Mouse (Mus musculus) testis, postnatal 10 days (tissue): ENCODE data around the gene Smg9.

Source experiments
- DNase-seq: peaks from one replicate; pipeline ENCODE4 v3.0.0; 2021; ENCODE audit warnings: low spot score

The Smg9 gene

DNA sequence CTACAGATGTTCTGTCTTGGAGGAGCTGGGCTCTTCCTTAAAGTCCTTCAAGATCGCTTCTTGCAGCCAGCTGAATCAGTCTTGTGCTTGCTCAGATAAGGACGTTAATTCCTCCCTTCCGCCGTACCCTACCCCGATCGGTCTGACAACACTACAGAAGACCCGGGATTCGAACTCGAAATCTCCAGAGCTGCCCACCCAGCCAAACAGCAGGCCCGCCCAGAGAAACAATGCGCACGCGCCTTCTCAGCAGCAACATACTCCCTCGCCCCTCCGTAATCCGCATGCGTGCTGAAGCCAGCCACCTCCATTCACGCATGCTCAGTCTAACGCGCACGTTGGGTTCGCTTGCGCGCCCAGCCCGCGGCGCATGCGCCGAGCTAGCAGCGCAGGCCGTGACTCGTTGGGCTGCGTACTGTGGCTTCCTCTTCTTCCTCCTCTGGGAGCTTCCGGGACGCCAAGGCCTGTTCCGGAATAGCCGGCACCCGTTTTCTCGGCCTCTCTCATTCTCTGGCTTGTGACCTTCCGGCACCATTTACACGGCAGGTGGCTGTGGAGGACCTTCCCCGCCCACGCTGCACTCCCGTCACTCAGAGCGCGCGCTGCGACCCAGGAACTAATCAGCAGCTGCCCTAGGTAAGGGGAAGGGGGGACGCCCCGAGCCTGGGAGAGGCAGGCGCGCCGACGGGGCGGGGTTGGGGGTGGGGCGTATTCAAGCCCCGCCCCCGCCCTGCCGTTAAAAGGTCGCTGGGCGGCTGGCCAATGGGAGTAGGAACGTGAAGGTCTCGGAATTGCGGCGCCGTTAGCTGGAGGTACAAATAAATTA is at the start of gene Smg9:
Gene Smg9, plus strand, starts transcription at position 364 of the 826 bp plus-strand sequence.
- DNase-seq = peak; percentile 95

DNA sequence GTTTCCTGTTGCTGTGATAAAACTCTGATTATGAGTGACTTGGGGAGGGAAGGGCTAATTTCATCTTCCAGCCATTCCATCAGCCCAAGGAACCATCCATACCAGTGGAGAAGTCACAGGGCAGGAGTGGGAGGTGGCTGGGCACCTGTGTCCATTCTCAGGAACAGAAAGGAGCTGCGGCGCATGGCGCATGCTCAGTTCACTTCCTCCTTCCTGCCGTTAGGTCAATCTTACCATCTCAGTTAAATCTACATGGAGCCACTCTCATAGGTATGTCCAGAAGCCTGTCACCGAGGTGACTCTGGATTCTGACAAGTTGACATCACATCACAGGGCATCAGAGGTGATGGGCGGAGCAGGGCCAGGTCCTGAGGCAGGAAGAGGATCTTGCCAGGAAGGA is 43.8 kb upstream of the Smg9 start:
- no peak for DNase-seq

DNA sequence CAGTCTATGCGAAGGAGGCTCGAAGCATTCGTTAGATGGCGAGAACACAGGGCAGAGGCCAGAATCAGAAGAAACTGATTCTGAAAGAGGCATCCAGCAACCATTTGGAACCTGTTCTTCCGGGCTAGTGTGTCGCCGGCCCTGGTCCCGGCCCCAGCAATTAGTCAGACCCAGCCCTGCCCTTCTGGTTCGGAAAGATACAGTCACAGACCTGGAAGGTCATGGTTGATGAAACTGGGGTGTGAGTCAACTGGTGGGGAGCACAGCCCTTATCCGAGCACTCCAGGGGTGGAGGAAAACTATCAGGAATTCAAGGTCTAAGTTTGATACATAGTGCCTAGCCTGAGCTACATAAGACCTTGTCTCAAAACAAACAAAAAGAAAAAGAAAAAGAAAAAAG is 43.3 kb upstream of the Smg9 start:
- DNase-seq = no peak

DNA sequence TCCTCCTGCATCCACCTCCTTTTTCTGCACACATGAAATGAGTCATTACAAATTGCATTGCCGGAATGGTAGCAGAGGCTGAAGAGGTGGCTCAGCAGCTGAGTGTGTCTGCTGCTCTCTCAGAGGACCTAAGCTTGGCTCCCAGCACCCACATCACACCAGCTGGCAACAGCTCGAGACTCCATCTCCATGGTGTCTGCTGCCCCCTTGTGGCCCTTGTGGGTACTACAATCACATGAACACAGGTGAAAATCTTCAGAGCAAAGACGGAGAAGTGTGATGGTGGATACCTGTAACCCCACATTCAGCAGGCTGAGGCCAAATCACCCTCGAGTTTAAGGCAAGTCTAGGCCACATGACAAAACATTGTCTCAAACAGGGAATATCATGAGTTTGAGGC is 41.5 kb upstream of the Smg9 start:
- DNase-seq = peak; percentile 61

DNA sequence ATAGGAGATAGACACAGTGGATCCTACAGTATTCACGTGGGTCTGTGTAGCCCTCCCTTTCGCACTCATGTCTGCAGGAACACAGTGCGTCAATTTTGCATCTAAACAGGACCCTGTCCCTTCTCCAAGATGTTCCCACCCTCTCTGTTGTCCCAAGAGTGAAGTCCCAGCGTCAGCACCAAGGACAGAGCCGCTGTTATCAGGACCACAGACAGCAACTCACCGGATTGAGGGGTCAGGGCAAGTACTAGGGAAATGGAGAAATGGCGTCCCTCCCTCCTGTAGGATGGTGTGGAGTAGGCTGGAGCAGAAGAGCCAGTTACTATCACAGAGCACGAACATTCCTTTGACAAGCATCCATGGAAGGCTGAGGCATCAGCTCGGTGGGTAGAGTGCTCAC is 40.1 kb upstream of the Smg9 start:
- DNase-seq = peak; percentile 73

DNA sequence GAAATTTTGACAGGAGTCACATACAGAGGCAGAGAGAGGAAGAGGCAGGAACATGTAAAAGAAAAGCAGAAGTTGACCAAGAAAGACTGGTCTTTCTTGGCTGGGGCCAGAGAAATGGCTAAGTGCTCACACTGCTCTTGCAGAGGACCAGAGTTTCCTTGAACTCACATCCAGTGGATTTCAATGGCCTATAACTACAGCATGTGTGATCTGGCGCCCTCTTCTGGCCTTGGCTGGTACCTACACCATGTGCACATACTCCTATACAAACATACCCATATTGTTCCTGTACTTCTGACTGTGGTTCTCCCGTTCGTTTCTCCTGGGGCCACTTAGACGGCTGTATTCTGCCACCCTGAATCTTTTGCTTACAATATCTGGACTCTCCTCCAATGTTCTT is 38.4 kb upstream of the Smg9 start:
- DNase-seq = no peak

DNA sequence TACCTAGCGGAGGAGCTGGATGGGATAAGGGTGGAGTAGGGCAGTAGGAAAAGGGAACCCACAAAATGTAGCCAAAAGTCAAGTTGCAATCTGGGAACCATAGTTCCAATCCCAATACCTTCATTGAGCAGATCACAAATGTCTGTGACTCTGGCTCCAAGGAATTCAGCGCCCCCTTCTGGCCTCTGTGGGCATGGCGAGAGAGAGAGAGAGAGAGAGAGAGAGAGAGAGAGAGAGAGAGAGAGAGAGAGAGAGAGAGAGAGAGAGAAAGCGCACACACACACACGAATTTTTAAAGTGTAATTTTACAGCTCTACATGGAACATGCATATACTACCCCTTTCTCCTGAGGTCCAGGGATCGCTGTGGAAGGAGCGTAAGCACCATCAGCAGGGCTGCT is 36.2 kb upstream of the Smg9 start:
- peak; percentile 65 for DNase-seq

DNA sequence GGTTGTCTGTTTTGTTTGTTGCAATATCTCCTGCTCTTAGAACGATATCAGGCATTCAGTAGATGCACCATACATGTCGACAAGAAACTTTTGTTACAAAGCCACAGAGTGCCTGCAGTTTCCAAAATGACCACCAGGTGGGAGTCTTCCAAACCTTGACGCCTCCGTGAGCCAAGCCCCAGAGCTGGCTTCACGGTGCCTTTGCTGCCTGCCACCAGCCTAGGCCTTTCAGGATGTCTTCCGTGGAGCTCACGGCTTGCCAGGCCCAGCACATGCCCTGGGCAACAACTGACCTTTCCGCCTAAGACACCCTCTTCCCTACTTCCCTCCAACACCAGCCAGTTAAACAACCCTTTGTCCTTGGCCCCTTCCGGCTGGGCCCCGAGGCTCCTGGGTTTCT is 34.6 kb upstream of the Smg9 start:
- peak; percentile 92 for DNase-seq

DNA sequence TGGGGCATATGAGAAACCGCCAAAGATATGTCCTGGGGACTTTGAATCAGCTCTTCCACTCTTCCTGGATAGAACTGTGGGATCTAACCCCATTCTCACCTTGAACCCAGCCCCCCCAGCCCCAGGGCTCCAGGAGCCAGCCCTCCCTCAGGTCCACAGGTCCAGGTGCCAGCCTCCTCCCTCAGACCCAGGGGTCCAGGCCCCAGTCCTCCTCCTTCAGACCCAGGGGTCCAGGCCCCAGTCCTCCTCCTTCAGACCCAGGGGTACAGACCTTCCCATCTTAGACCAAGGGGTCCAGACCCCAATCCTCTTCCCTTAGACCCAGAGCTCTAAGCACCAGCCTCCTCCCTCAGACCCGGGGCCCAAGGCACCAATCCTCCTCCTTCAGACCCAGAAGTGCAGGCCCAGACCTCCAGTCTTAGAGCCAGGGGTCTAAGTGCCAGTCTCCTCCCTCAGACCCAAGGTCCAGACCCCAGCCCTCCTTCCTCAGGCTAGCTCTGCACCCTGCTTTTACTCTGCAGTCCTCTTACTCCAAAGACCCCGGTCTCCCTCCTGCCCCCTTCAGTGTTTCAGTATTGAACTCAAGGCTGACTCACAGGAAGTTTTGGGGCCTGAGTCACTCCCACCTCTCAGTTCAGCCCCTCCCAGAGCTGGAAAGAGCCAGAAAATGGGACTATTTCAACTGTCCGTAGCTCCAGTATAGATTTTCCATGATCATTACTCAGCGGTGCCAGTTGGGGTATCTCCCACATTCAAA is 34.0 kb upstream of the Smg9 start:
- DNase-seq = no peak

DNA sequence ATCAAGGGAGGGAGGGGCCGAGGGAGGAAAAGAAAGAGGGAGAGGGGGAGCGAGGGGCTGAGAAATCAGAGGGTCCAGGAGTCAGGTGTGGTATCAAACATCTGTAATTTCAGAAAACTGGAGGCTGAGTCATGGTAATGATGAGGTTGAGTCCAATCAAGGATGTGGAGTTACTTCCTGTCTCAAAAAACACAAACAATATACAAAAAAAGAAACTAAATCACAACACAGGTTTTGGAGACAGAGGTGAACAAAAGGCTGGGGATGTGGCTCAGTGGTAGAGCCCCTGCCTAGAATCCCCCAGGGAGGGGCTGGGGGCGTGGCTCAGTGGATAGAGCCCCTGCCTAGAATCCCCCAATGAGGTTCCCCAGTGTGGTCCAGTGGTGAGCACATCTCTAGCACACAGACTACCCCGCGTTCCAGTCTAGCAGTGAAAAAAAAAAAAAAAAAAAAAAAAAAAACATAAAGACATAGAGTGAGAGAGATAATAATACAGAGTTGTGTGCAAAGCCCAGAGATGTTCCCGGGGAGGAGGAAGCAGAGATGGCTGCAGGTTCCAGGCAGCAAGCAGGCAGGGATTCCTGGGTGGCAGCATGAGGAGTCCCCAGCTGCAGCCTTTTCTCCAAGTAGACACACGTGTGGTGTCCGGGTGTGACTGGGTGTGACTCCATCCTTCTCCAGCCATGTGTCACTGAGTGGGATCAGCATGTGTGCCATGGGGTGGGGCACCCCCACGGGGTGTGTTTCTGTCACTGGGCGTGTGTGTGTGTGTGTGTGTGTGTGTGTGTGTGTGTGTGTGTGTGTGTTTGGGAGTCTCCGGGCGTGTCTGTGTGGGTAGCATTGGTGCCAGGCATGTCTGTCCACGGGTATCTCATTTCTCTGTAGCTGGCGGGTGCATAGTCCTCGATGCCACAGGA is 32.4 kb upstream of the Smg9 start:
- no peak for DNase-seq

DNA sequence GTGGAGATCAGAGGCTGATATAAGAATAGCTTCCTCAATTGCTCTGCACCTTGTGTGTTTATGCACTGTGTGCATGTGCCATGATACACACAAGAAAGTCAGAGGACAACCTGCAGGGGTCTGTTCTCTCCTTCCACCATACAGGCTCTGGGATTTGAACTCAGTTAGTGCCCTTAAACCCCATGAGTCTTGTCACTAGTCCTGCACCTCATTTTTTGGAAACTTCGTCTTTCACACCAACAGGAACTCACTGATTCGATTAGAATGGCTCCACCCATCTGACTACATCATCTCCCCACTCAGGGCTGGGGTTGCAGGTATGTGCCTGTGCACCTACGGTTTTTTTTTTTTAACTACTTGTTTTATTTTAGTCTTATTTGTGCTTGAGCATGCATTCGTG is 31.2 kb upstream of the Smg9 start:
- no peak for DNase-seq

DNA sequence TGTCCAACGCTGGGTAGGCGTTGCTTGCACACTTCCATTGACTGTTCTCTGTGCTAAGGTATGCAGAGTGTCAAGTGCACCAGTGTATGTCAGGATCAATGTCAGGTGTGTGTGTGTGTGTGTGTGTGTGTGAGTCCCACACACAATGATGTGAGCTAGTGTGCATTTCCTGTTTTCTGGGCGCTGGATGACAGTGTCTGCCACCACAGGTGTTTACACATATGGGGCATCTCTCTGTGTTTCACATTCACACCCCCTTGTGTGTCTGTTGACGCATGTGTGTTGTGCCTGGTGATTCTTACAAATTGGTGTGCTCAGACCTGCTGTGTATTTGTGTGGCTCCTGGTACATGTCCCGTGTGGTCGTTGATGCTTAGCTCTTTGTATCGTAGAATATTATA is 30.5 kb upstream of the Smg9 start:
- DNase-seq = no peak

DNA sequence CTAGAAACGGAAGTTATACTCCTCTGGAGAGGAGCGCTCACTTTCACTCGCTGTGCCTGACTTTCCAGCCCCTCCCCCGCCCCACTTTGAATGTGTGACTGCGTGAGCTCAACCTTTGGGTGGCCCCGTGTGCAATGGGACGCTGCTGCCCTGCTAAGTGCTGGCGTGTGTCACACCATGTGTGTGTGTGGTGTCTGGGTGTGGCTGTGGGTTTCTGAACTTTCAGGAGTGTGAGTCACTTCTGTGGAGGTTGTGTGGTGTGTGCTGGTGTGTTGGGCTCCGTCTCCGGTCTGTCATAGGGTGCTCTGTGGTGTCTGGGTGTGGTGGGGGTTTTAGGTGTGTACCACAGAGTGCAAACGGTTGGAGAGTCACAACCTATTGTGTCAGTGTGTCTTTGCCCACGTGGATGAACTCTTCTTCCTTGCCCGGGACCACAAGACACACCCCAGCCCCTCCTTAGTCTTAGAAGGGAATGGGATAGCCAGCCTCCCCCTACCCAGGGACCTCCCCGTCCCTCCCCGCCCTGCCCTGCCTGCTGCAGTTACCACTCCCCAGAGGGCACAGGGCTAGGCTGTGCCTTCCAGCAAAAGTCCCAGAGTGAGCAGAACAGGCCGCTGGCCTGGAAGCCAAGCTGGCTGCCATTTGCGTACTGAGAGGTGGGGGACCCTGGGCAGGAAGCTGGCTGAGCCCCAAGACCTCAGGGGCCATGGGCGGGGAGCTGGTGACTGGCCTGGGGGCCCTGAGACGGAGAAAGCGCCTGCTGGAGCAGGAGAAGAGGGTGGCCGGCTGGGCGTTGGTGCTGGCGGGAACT is 29.5 kb upstream of the Smg9 start, which contains the start of gene Kcnn4:
Gene Kcnn4, plus strand, starts transcription at position 533 of the 811 bp plus-strand sequence.
- DNase-seq = no peak

DNA sequence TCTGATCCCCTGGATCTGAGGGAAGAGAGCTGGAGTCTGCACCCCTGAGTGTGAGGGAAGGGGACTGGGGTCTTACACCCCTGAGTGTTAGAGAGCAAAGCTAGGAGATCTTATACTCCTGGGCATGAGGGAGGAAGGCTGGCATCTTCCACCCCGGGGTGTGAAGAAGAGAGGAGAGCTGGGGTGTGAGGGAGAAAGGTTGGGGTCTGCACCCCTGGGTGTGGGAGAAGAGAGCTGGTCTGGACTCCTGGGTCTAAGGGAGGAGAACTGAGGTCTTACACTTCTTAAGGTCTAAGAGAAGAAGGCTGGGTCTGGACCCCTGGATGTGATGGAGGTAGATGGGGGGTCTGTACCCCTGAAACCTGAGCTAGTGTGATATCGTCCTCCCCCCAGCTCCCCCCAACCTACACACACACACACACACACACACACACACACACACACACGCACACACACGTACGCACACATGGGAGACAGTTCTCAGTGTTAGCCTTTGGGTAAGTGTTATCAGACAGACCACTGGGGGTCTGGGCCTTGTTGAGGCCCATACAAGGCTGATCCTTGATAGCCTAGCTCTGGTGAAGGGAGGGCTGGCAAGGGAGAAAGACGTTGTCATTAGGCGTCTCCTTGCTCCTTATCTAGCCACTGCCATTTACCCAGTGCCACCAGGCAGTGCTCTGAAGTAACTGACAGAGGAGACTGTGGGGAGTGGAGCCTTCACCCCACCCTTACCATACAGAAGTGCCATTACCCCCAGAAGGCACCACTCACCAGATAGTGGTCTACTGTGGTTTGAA is 28.2 kb upstream of the Smg9 start:
- no peak for DNase-seq

DNA sequence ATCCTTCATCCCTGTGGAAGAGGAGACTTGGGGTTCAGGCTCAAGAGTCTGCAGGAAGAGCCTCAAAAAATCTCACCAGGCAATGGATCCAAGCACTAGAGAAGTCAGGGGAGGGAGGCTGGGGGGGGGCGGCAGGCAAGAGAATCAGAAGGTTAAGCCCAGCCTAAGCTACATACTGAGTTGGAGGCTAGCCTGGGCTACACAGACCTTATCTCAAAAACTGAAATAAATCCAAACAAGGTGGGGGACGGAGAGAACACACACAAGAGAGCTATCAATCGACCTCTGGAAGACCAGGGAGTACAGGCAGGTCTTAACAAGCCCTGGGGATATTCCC is 27.6 kb upstream of the Smg9 start:
- DNase-seq = no peak

DNA sequence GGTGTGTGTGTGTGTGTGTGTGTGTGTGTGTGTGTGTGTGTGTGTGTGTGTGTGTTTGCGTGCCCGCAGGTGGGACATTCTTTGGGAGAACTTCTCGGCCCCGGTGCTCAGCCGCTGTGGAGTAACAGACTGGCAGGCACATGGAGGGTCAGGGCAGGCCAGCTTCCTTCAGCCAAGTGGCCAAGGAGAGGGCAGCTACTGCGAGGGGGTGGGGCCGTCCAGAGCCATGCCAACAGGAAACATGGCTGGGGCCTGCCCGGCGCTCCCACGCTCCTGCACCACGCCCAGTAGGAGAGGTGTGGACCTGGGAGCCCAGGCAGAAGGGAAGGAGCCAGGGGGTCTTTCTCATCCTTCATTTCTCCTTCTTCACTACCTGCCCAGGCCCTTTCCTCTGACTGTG is 27.1 kb upstream of the Smg9 start:
- no peak for DNase-seq

DNA sequence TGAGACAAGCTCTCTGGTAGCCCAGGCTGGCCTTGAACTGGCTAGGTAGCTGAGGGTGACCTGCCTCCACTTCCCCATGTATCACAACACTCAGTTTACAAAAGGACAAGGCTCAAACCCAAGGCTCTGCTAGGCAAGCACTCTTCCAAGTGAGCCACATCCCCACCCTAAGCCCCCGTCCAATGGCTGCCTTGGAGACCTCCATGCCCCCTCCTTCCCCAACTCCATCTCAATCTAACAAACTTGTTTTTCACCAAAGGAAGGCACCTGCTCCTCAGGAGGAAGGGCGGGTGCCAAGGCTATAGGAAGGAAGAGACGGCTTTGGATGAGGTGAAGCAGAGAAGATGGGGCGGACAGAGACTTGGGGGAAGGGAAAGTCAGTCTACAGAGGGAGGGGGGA is 26.6 kb upstream of the Smg9 start:
- DNase-seq = no peak

DNA sequence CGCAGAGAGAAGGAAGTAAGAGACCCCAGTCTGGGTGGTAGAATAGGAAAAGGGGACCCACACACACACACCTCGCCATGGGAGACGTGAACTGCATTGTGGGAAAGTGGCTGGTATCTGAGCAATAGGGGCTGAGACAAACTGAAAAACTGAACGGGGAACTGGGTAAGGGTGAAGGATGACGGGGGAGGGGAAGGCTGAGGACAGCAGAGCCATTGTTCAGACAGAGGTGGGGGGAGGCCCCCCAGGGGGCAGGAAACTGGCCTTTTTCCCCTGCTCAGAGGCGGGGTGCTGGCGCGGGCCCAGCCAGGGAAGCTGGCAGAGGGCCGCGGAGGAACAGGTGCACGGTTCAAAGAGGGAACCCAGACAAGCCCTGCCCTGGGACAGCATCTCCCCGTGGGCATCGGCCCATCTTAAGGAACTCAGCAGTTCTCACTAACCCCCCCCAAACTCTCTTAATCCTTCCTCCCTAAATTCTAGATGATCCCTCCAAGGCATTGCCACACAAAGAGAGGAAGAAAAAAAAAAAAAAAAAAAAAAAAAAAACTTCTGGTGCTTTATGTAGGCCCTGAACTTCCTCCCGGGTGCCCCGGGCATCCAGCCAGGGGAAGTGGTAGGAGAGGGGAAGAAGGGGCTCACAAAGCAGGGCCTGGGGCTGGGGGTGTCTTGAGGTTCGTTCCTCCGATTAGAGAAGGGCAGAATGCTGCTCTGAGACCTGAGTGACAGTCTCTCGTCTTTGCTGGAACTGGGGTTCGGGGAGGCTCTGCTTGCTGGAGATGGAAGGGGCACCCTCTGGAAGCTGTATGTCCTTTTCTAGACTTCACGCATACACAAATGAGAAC is 25.7 kb upstream of the Smg9 start:
- DNase-seq = peak; percentile 57

DNA sequence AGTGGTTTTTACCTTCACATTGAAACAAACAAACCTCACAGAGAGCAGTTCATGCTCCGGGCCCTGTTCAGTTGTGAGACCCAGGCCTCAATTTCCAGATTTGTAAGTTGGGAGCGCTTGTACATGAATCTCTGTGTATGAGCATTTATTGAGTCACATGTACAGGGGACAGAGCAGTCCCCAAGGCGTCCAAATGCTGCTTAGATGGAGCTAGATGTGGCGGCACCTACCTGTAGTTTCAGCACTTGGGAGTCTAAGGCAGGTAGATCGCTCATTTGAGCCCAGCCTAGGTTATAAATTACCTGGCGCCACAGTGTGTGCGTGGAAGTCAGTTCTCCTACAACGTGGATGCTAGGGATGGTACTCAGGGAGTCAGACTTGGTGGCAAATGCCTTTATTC is 23.0 kb upstream of the Smg9 start:
- DNase-seq = no peak
